Mouse (Mus musculus): ENCODE data around the gene Pou2f1. TPM values are rescaled to one million over a fixed set of nuclear protein-coding genes. Genes with fewer than 3 reads are reported as not detected.

The Pou2f1 gene
- polyA plus RNA-seq, 1 experiment from 2014 or later: 3.4 TPM

- Histone ChIP-seq H3K4me2 (ENCODE audit: low read depth, low read length) (no peak overlapping the region), H3K27me3 (ENCODE audit: insufficient read depth, low read length) (no peaks in the 10 kb centered on the region), H3K4me3 (ENCODE audit: low read depth, low read length) (no peak overlapping the region), H3K9me3 (ENCODE audit: low read length) (no peaks in the 10 kb centered on the region), H3K9ac (replicated peaks) (no peak overlapping the region), H3K4me1 (ENCODE audit: insufficient read depth) (no peaks in the 10 kb centered on the region), H3K27ac (ENCODE audit: low read depth) (no peak overlapping the region), H3K36me3 (replicated peaks; ENCODE audit: insufficient read depth, low read length) (no peaks in the 10 kb centered on the region)
- peak; percentile 77 for TF ChIP-seq CTCF (IDR thresholded peaks at IDR 0.05; ENCODE audit: low read depth)
- TF ChIP-seq EP300 (IDR thresholded peaks at IDR 0.05; ENCODE audit: low read depth): no peak
- ATAC-seq (no peak), DNase-seq (peak; percentile 36)
- WGBS (ENCODE audit: insufficient replicate concordance): 34% methylated on average over 4 of the region's 4 CpGs
Measured at GRCm38 (mm10) chr1:165967027-165967654, 35.3 kb downstream of the Pou2f1 start.

- Histone ChIP-seq H3K36me3 (replicated peaks; ENCODE audit: insufficient read depth, low read length) (no peaks in the 10 kb centered on the region), H3K9me3 (ENCODE audit: low read length) (no peaks in the 10 kb centered on the region), H3K4me2 (ENCODE audit: low read depth, low read length) (no peak overlapping the region), H3K27ac (ENCODE audit: low read depth) (no peak overlapping the region), H3K4me1 (ENCODE audit: insufficient read depth) (no peaks in the 10 kb centered on the region), H3K4me3 (ENCODE audit: low read depth, low read length) (no peak overlapping the region), H3K9ac (replicated peaks) (no peak overlapping the region), H3K27me3 (ENCODE audit: insufficient read depth, low read length) (no peaks in the 10 kb centered on the region)
- ATAC-seq: no peak
- TF ChIP-seq EP300 (IDR thresholded peaks at IDR 0.05; ENCODE audit: low read depth) (no peak), CTCF (IDR thresholded peaks at IDR 0.05; ENCODE audit: low read depth) (no peak)
- 81% methylated on average over 5 of the region's 5 CpGs for WGBS (ENCODE audit: insufficient replicate concordance)
- no peak for DNase-seq
Measured at GRCm38 (mm10) chr1:165966156-165966914, 36.1 kb downstream of the Pou2f1 start.

DNA sequence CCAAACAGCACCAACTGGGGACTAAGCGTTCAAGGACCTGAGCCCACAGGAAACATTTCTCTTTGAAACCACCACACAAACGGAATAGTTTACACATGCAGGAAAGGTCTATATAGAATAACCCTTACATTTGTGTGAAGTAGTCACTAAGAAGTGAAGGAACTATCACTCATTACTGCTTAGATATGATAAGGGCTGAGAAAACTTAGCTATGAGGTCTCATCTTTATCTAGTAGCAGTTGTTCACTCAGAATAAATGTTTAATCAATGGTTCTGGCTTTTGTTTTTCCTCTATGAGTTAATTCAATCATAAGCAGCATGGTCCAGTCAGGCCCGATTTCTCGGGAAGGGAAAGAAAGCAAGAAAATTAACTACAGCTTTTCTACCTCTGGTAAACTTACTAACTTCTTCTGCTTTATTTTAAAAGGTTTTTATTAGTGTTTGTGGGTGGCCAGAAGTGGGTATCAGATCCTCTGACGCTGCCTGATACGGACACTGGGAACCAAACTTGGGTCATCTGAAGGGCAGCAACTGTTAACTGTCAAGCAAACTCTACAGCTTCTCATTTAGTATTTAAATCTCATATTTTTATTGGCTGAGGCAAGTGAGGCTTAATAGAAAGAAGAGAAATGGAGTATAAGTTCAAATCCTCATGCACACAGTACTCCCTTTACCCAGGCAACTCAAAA lies 40.7 kb downstream of the Pou2f1 start:
- H3K4me3 ChIP-seq (ENCODE audit: low read depth, low read length): no peak overlapping the region
- no peak overlapping the region for H3K9ac ChIP-seq (replicated peaks)
- no peak for TF ChIP-seq CTCF (IDR thresholded peaks at IDR 0.05; ENCODE audit: low read depth)
- TF ChIP-seq EP300 (IDR thresholded peaks at IDR 0.05; ENCODE audit: low read depth): no peak
- DNase-seq: no peak
- no peaks in the 10 kb centered on the region for H3K9me3 ChIP-seq (ENCODE audit: low read length)
- no peak for ATAC-seq
- 0 out of 2 replicates have a peak, but pooled peaks cover 2% of the 10 kb centered on the region for H3K4me1 ChIP-seq (ENCODE audit: insufficient read depth)
- H3K4me2 ChIP-seq (ENCODE audit: low read depth, low read length): no peak overlapping the region
- H3K27ac ChIP-seq (ENCODE audit: low read depth): no peak overlapping the region
- no peaks in the 10 kb centered on the region for H3K27me3 ChIP-seq (ENCODE audit: insufficient read depth, low read length)
- no peaks in the 10 kb centered on the region for H3K36me3 ChIP-seq (replicated peaks; ENCODE audit: insufficient read depth, low read length)
- WGBS (ENCODE audit: insufficient replicate concordance): 54% methylated on average over 6 of the region's 6 CpGs

- ATAC-seq: no peak
- Histone ChIP-seq H3K27ac (ENCODE audit: low read depth) (no peak overlapping the region), H3K4me2 (ENCODE audit: low read depth, low read length) (no peak overlapping the region), H3K4me3 (ENCODE audit: low read depth, low read length) (no peak overlapping the region), H3K27me3 (ENCODE audit: insufficient read depth, low read length) (no peaks in the 10 kb centered on the region), H3K36me3 (replicated peaks; ENCODE audit: insufficient read depth, low read length) (no peaks in the 10 kb centered on the region), H3K9me3 (ENCODE audit: low read length) (no peaks in the 10 kb centered on the region), H3K9ac (replicated peaks) (no peak overlapping the region), H3K4me1 (ENCODE audit: insufficient read depth) (0 out of 2 replicates have a peak, but pooled peaks cover 2% of the 10 kb centered on the region)
- no peak for DNase-seq
- TF ChIP-seq CTCF (IDR thresholded peaks at IDR 0.05; ENCODE audit: low read depth): no peak
- no peak for TF ChIP-seq EP300 (IDR thresholded peaks at IDR 0.05; ENCODE audit: low read depth)
Measured at GRCm38 (mm10) chr1:165958159-165958558, 44.3 kb downstream of the Pou2f1 start.

DNA sequence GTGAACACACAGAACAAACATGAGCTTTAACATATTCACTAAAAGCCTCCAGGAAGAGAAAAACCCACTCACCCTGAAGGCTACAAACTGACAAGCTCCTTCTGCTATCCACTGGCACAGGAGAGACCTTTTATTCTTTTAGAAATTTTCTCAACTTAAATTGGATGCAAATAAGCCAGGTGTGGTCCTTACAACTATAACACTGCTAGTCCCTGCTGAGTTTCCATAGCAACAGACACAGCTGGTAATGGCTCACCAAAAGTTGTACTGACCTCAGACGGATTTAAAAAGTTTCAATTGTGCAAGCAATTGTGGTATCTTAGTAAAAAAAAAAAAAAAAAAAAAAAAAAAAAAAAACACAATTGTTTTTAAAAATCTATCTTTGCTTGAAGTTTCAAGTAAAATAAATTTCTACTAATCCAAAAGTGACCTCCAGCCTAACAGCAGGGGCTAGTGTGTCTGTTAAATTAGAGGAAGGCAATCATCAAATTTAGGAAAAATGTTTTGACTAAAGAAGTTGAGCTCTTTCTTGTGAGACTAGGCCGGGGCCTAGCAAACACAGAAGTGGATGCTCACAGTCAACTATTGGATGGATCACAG lies 54.2 kb downstream of the Pou2f1 start:
- ATAC-seq (no peak), DNase-seq (no peak)
- H3K36me3 ChIP-seq (replicated peaks; ENCODE audit: insufficient read depth, low read length): no peaks in the 10 kb centered on the region
- no peak overlapping the region for H3K4me3 ChIP-seq (ENCODE audit: low read depth, low read length)
- no peak overlapping the region for H3K27ac ChIP-seq (ENCODE audit: low read depth)
- H3K9me3 ChIP-seq (ENCODE audit: low read length): no peaks in the 10 kb centered on the region
- H3K9ac ChIP-seq (replicated peaks): no peak overlapping the region
- no peak overlapping the region for H3K4me2 ChIP-seq (ENCODE audit: low read depth, low read length)
- H3K27me3 ChIP-seq (ENCODE audit: insufficient read depth, low read length): no peaks in the 10 kb centered on the region
- WGBS (ENCODE audit: insufficient replicate concordance): 71% methylated on average over 2 of the region's 2 CpGs
- no peaks in the 10 kb centered on the region for H3K4me1 ChIP-seq (ENCODE audit: insufficient read depth)
- TF ChIP-seq EP300 (IDR thresholded peaks at IDR 0.05; ENCODE audit: low read depth) (no peak), CTCF (IDR thresholded peaks at IDR 0.05; ENCODE audit: low read depth) (no peak)

DNA sequence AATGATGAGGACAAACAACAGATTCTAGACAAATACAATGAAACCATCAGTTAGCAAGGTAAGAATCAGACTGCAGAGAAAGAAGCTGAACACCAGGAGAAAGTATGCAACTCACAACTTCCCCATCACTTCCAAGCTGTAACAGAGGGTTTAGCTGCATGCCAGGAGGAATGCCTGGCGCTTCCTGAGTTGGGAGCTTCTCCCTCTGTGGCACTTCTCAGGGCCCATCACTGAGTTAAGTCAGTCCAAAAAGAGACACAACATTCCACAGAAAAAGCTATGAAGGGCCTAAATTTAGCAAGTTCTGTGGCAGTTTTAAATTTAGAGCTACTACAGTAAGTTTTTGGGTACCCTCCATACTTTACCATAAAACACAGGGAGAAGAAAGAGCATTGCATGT lies 59.2 kb downstream of the Pou2f1 start:
- no peaks in the 10 kb centered on the region for H3K4me1 ChIP-seq (ENCODE audit: insufficient read depth)
- ATAC-seq (no peak), DNase-seq (no peak)
- WGBS (ENCODE audit: insufficient replicate concordance): 100% methylated on average over 1 of the region's 1 CpGs
- H3K4me2 ChIP-seq (ENCODE audit: low read depth, low read length): no peak overlapping the region
- no peaks in the 10 kb centered on the region for H3K27me3 ChIP-seq (ENCODE audit: insufficient read depth, low read length)
- H3K36me3 ChIP-seq (replicated peaks; ENCODE audit: insufficient read depth, low read length): no peaks in the 10 kb centered on the region
- H3K9me3 ChIP-seq (ENCODE audit: low read length): no peaks in the 10 kb centered on the region
- H3K27ac ChIP-seq (ENCODE audit: low read depth): no peak overlapping the region
- no peak overlapping the region for H3K9ac ChIP-seq (replicated peaks)
- H3K4me3 ChIP-seq (ENCODE audit: low read depth, low read length): no peak overlapping the region
- TF ChIP-seq CTCF (IDR thresholded peaks at IDR 0.05; ENCODE audit: low read depth): no peak
- no peak for TF ChIP-seq EP300 (IDR thresholded peaks at IDR 0.05; ENCODE audit: low read depth)

All from liver, postnatal 0 days (tissue).